Mouse (Mus musculus): ENCODE data around the gene Dnah11.

Dnah11 gene

DNA sequence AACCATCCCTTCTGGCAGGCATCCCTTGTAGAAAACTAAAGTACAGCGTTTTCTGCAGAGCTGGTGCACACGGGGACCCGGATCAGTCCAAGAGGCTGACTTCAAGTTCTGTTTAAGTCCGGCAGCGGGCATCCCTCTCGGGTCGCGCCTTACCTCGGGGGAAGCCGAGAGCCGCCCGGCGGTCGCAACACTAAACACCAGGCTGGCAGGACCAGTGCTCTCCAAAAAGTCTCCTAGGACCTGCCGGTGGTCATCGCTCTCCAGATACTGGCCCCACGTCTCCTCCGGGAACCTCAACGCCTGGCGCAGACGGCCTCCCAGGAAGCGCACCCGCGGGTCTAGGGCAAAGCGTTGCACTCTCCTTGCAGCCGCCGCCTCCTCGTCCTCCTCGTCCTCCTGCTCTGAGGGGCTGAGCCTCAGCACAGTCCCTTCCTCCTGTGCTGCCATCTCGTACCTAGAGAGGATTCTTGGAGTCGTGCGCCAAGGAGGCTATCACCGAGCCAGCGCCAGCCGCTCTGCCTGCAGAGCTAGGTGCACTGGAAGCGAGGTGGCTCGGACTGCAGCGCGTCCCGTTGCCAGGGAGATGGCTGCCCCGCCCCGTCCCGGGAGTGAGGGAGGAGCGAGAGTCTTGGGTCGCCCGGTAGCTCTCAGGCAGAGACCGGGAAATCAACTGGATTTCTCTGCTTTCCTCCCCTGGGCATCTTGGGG lies at the start of gene Dnah11:
Dnah11 (minus strand) TSS at position 658 of the 708 bp plus-strand sequence.
- peak; percentile 87 for DNase-seq (ENCODE audit: low spot score)

DNA sequence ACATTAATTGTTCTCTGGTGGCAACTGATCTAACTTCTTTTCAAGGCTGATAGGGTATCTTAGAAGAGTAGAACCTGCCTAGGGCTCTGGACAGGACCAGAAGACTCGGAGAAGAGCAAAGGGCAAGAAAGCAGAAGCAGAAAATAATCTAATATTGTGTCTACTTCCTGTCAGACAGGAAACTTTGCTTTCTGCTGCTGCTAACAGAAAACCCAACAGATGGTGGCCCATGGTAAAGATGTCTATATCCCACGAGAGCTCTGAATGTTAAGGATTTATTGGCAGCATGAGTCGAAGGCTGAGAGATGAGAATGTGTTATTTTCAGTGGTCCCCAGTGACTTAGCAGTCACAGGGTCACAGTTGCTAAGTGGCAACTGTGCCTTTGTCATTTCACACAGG lies 22.3 kb upstream of the Dnah11 start:
- DNase-seq (ENCODE audit: low spot score): no peak

DNA sequence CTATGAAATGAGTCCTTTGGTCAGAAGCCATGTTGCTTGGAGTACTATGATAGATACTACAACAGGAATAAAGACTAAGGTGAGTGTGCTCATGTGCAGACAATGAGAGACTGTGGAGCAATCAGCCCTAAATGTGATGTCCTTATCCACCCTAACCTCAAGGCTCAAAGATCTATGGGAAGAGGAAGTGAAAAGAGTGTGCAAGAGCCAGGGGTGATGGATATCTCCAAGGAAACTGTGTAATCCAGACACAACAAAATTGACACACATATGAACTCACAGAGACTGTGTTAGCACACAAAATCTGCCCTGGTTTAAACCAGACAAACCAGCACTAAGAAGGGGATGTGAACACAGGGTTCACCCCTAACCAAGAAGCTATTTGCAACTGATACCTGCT lies 21.2 kb upstream of the Dnah11 start:
- DNase-seq (ENCODE audit: low spot score): no peak

DNA sequence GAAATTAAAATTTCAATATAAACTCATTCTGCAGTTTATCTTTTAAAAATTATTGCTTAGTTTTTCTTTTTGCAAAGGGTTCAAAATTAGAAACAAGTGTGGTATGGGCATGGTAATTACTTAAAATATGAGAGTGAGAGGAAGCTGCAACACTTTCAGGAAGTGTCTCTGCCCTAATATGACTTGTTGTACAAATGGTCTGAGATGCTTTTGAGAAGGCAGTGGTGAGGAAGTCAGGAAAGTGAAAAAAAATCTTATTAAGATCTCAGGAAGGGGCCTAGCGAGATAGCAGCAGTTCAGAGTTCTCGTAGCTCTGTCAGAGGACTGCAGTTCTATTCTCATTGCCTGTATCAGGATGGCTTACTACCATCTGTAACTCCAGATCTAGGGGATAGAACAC lies 13.3 kb upstream of the Dnah11 start:
- DNase-seq (ENCODE audit: low spot score): no peak

DNA sequence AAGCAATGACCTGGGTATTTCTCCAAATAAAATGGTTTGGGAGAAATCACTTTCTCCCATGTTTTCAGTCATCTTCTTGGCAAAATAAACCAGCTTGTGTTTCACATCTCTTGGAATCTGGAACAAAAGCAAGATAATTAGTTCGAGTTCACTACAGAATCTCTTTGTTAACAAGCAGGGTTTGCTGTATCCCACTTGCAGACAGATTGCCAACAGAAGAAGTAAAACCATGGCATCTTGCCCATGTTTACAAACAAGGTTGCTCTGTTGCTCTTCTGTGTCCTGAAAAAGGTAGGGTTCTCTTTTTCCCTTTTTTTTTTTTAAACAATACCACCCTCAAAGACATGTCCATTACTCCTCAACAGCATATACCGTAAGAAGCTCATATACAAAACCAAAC lies 2.3 kb downstream of the Dnah11 start:
- DNase-seq (ENCODE audit: low spot score): no peak

DNA sequence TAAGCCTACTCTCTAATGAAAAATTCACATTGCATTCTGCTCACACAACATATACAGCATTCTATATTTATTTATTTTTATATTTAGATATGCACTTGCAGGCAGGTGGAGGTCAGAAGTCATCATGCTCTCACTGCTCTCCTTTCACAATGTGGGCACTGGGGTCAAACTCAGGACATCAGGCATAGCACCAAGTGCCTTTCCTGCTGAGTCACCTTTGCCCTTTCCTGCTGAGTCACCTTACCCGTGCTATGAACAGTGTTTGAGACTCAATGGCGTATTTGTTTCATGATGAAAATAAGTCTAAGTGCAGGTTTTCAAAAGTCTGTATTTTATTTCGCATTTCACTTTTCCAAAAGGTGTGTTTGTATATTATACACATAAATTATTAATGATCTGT lies 9.3 kb downstream of the Dnah11 start:
- DNase-seq (ENCODE audit: low spot score): peak; percentile 41

DNA sequence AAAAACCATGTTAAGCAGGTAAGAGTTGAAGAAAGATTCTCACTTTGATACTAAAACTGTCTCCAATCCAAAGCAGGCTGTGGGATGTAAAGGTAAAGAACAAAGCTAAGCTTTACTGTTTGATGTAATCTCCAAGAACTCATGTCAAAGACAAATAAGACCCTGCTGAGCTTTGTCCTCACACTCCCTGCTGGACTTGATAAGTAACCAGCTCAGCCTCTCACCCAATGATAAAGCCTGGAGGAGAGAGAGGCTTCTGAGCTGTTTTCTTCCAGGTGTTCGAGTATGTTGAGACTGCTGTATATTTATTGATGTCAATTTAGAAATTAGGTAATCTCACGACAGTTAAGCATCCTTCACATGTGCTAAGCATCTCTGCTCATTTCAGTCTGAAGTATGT lies 11.2 kb downstream of the Dnah11 start:
- peak; percentile 35 for DNase-seq (ENCODE audit: low spot score)

DNA sequence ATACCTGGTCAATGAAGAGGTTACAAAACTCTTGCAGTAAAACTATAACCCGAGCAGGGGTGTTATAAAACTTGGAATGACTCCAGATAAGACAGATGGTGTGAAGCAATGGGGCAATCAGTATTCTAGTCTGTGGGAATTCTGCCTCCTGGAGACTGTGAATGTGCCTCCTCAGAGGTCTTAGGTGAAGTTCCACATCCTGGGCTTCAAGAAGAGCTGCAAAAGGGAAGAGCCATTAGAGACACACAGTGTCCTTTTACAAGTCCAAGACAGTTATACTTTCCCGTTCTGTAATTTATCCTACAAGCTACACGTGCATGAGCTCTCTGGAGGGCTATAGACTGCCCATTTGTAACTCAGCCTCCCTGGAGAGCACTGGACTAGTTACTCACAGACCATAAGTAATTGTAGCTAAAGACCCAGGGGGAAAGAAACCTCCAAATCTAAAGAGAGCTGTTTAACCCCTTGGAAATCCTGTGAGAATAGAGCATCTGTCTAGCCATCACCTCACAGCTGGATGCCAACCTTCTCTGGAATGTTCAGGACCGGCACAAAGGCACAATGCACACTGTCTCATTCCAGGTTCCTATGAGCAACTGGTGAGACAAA lies 11.9 kb downstream of the Dnah11 start:
- peak; percentile 73 for DNase-seq (ENCODE audit: low spot score)

DNA sequence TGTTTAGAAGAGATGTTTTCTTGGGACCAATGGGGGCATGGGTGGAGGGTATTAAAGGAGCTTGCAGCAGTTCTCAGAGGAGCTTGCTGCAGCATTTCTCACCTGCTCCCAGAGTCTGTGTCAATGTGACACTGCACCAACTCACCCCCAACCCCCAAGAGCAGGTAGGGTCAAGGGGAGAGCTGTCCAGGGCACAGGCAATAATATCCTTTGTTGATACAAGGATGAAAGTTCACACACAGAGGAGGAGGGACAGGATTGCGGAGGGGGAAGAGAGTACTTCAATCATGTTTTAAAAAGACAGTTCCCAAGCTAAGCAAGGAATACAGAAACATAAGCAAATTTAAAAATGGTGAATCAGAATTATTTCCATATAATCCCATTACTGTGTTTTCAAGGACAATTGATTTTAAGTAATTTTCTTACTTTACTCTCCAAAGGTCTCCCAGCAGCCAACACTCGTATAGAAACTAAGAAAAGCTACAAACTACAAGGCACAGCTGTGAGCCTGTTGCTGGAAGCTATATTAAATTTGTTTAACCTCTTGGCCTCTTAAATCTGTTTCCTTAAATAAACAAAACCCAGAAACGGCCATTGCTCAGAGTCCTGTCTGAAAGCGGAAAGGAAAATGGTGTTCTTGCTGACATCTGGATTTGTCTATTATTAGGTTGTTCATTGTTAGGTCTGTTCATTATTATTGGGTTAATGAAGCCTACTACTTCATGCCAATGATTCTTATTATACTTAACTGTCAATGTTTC lies 12.5 kb downstream of the Dnah11 start:
- DNase-seq (ENCODE audit: low spot score): peak; percentile 67

DNA sequence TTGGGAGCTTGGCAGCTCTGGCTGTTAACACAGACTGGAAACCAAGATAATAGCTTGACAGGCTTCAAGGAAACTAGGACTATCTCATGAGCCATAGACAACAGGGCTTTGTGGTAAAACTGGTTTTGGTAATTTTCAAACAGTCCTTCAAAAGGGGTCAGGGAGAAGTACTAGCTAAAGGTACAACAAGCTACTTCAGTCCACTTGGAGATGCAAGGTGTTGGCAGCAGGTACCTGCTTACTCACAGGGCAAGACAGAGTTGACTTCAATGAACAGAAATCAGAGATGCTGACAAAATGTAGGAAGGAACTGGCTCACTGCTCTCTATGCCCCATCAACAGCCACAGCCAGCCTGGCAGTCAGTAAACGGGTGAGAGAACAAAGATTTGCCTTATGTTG lies 14.1 kb downstream of the Dnah11 start:
- no peak for DNase-seq (ENCODE audit: low spot score)

DNA sequence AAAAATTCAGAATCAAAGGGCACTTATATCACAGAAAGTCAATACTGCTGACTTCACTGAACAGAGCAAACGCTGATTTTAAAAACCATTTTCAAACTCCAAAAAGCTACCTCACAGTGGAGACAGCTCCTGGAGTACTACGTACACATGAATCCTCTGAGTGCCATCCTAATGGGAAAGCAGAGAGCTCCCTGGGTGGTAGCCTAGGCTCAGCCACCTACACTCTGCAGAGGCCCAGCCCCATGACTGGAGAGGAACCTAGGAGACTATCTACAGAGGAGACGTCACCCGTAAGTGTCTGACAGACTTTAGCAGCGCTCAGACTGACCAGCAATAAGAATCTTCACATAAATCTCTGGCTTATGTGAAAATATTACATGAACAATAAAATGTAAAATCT lies 21.1 kb downstream of the Dnah11 start:
- DNase-seq (ENCODE audit: low spot score): no peak

DNA sequence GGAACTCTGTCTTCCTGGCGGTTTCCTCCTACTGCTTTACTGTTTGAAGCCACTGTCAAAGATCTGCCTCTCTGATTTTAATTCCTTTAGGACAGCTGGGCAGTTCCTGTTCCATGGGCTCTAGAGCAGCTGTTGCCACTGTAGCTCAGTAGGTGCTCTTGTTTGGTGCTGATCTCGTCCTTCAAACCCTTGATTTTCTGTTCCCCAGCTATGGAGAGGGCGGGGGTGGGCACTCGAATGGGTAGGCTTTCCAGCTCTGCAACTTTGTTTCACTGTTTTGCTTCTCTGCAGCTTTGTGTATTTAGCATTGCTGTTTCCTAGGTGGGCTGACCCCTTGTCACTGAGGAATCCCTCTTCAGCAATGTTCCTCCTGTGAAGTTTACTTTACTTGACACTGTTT lies 34.1 kb downstream of the Dnah11 start:
- peak; percentile 15 for DNase-seq (ENCODE audit: low spot score)

DNA sequence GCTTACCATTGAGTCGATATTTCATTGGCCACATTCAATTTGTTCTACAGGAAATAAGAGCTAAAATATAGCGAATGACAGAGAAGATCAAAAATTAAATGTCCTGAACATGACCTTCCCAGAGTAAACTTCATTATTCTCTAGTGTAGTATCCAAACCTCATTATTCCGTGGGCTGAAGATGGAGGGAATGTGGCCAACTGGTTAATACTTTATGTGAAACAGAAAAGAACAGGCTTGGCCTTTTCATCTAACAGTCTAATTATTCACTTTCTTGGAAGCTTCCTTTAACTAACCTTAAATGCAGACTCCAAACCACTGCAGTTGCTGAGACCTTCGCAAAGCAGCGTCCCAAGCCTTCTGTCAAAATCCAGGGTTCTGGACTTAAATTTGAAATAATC lies 41.9 kb downstream of the Dnah11 start:
- DNase-seq (ENCODE audit: low spot score): no peak

DNA sequence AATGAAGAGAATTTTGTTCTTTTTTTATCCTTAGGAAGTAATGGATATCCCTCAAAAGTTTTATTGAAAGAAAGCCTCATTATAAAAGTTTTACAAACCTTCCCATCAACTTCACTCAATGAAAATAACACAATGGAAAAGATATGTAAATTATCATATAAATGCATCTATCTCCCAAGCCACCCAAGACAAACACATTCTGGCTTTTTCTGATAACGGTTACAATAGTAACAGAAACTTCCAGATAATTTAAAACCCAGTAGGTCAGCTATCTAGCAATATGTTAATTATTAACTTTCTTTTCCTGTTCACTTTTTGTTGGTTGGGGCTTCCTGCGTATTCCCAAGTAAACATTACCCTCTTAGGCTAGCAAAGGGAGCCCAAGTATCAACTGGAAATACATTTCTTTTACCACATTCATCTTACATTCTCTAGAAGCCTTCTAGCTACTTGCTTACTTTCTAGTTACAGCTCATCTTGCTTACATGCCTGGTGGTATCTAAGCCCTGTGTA lies 51.3 kb downstream of the Dnah11 start:
- no peak for DNase-seq (ENCODE audit: low spot score)

DNA sequence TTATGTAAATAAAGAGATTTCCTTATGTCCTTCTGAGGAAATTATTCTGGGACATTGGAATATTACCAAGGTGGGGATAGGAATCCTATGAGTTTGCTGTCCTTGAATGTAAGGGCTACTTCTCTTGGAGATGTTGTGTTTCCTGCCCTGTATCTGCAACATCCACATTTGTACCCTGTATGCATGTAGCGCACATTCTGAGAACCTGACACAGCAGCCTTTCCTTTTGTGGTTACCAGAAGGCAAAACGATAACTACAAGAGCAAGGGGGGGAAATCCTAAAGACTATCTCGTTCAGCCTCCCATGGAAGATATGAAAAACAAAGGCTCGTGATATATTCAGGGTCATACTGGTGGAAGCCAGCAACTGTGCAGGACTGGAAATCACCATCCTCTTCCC lies 70.7 kb downstream of the Dnah11 start:
- no peak for DNase-seq (ENCODE audit: low spot score)

DNA sequence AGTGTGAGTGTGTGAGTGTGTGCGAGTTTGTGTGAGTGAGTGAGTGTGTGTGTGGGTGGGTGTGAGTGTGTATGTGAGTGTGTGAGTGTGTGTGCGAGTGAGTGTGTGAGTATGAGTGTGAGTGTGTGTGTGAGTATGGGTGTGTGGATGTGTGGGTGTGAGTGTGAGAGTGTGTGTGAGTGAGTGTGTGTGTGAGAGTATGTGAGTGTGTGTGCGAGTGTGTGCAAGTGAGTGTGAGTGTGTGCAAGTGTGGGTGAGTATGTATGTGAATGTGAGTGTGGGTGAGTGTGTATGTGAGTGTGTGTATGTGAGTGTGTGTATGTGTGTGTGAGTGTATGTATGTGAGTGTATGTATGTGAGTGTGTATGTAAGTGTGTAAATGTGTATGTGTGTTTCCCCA lies 79.2 kb downstream of the Dnah11 start:
- DNase-seq (ENCODE audit: low spot score): no peak

DNA sequence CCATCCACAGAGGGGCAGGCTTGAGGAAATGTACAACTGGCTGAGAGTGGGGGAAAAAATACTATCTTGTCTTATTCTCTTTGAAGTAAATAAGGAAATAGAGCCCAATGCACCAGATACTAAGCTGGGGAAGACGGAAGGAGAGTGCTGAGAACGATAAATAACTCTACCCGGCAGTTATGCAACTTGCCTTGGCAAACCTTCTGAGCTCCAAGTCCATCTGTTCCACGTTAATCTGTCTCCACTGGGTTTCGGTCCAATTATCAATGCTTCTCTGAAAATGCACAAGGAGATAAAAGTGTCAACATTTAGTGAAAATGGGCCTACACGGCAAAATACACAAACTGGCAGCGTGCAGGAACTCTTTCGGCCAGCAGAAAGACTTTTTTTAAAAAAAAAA lies 86.2 kb downstream of the Dnah11 start:
- no peak for DNase-seq (ENCODE audit: low spot score)

DNA sequence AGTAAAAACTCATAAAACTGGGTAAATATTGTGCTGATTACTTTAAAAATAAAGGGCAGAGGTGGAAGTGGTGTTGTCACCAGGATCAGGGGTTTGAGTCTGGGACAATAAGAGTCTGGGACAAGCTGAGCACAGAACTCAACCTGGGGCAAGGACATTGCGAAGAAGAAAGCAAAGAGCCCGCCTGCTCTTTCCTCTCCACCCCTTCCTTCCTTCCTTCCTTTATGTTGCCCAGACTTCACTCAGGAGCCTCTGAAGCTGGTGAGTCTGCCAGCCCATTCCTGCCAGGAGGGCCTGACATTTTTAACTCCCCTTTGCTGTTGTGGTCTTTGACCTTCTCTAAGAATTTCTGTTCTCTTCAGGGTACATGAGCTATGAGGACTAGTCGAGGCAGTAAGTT lies 86.9 kb downstream of the Dnah11 start:
- DNase-seq (ENCODE audit: low spot score): no peak

DNA sequence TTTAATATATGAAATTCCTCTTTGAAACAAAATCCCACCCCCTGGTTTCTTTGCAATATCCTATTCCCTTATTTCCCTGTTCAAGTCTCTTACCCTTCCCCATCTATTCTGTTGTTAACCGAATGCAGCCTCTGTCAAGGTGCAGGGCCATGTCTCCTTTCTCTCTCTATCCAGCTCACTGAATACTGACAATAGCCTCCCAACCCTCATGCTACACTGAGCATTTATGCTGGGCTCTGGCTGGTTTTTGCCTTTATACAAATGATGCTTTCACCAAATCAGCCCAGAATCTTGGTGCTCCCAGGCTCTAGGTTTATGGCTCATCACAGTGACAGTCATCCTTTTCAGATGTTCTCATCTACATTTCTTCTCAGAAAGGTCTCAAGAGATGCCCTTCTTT lies 91.1 kb downstream of the Dnah11 start:
- no peak for DNase-seq (ENCODE audit: low spot score)

DNA sequence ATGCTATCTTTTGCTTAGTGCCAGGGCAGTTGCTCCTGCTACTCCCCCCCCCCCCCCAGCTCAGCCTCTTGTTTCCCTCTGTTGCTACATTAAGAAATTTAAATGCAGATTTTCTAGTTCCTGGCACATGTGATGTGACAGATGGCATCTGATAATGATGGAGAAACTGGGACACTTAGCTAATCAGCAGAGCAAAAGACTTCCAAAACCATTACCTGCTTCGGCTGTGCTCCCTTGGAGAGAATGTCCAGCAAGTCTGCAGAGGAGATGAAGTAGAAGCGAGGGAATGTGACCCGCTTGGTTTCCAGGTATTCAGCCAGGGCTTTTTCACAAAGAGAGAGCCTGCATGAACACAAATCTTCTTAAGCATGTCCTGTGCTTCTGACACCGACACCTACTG lies 94.3 kb downstream of the Dnah11 start:
- DNase-seq (ENCODE audit: low spot score): no peak

DNA sequence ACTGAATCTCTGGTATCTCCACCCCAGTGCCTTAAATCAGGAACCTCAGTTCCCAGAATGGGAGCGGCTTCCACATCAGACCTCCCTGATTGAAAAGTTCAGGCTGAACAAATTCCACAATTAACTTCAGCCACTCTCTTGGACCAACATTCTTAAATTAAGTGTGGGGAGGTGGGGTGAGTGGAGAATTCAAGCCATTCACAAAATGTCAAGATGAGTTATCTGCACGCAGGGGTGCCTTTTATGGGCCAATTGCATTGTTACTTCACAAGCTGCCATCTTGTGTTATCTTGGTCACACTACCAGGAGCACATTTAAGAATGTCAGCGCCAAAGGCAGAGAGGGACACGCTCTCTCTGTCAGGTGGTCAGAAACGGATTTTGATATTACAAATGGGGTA lies 99.1 kb downstream of the Dnah11 start:
- DNase-seq (ENCODE audit: low spot score): peak; percentile 47

DNA sequence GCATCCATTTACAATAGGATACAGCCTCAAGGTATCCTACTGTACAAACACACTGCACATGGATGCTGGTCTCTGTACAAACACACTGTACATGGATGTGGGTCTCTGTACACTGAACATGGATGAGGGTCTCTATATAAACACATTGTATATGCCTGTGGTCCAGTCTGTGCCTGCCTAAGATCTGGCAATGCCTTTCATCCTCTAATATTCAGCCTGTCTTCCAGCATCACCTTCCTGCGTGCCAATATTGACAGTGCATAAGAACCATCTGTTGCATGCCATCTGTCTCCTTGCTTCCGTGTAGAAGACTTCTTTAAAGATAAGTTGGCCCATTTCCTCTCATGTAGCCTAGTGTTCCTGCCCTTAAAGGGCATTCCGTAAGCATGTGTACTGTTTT lies 100.6 kb downstream of the Dnah11 start:
- DNase-seq (ENCODE audit: low spot score): no peak

DNA sequence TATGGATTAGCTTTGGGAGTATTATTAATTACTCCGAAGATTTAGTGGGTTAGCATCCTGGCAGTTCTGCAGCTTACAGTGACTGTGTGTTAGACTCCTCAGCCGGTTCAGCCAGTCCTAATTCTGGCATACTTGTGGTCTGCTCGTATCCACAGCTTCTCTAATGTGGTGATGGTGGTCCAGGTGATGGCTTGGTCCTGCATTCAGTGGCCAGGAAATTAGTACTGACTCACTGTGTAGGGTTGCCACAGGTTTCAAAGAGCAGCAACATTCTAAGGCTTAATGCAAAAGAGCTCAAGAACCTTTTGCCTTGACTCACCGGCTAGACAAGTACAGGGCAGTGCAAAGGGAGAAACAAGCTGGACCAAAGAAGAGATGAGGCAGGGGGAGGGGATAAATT lies 103.9 kb downstream of the Dnah11 start:
- no peak for DNase-seq (ENCODE audit: low spot score)
